Mouse (Mus musculus): ENCODE data around the gene Tmbim4. TPM values are rescaled to one million over a fixed set of nuclear protein-coding genes. Genes with fewer than 3 reads are reported as not detected.

Tmbim4 gene
- 178 and 181 TPM in 2 replicates for polyA plus RNA-seq (2015; fragmentation: Nextera tagmentation; extraction: Ambion mirVana)

DNA sequence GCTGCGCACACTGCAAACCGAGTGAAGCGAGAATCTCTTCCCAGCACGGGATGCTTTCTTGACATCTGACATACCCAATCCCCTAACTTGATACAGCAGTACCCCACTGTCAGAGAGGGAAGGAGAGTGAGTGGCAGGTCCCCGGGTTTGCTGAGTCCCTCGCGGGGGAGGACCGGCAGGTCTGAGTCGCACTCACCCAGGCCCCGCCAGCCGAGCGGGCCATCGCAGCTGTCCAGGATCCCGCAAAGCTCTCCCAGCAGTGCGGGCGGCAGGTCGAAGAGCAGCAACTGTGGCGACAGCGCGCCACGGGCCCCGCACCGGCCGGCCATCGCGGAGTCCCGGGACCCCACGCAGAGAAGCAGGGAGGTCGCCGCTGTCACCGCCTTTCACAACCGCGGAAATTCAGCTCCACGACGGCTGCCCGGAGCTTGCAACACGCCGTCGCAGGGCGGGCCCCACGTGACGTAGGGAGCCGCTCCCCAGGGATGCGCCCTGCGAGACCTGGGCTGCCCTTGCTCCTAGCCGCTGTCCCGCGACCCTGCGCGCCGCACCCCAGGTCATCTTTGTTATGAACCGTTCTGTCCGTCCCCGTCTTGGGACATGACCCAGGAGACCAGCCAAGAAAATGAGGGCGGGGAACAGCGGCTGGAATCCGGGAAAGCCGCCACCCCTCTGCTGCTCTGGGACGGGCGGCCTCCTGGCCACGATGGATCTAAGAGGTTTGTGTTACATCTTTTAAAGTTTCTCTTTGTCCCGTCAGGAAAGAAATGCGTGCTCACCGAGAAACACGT is at the start of gene Tmbim4:
Gene Tmbim4 (plus strand): TSS at position 460 of the 791 bp plus-strand sequence.
- Histone ChIP-seq H3K36me3 (ENCODE audit: control insufficient read depth, insufficient read depth, low read length) (no peaks in the 10 kb centered on the region), H3K4me3 (ENCODE audit: low read depth, low read length) (peak within 1 kb of the TSS; percentile 55), H3K27me3 (ENCODE audit: control insufficient read depth, insufficient read depth, low read length) (no peaks in the 10 kb centered on the region), H3K4me1 (replicated peaks; ENCODE audit: control insufficient read depth, insufficient read depth) (no peaks in the 10 kb centered on the region), H3K9me3 (ENCODE audit: control insufficient read depth, low read length) (no peaks in the 10 kb centered on the region), H3K27ac (replicated peaks) (peak within 1 kb of the TSS; percentile 58), H3K9ac (ENCODE audit: low read length) (peak within 1 kb of the TSS; percentile 57), H3K4me2 (replicated peaks; ENCODE audit: low read depth) (peak within 1 kb of the TSS; percentile 83)
- 1% methylated on average over 59 of the region's 65 CpGs for WGBS
- TF ChIP-seq EP300 (optimal IDR thresholded peaks at IDR 0.05), result no peak
- no peak for TF ChIP-seq CTCF (IDR thresholded peaks at IDR 0.05; ENCODE audit: low read depth)
- ATAC-seq (ENCODE audit: low FRiP score, low TSS enrichment) (peak; percentile 81), DNase-seq (ENCODE audit: low spot score) (peak; percentile 70)

GRCm38 (mm10) chr10:120151672-120152071 is 49.7 kb upstream of the Tmbim4 start:
- H3K27ac ChIP-seq (replicated peaks), result no peak overlapping the region
- TF ChIP-seq EP300 (optimal IDR thresholded peaks at IDR 0.05) (no peak), CTCF (IDR thresholded peaks at IDR 0.05; ENCODE audit: low read depth) (no peak)
- no peaks in the 10 kb centered on the region for H3K27me3 ChIP-seq (ENCODE audit: control insufficient read depth, insufficient read depth, low read length)
- H3K9me3 ChIP-seq (ENCODE audit: control insufficient read depth, low read length), result no peaks in the 10 kb centered on the region
- no peak overlapping the region for H3K4me3 ChIP-seq (ENCODE audit: low read depth, low read length)
- no peak overlapping the region for H3K9ac ChIP-seq (ENCODE audit: low read length)
- H3K36me3 ChIP-seq (ENCODE audit: control insufficient read depth, insufficient read depth, low read length), result no peaks in the 10 kb centered on the region
- no peak for ATAC-seq (ENCODE audit: low FRiP score, low TSS enrichment)
- no peak for DNase-seq (ENCODE audit: low spot score)
- no peaks in the 10 kb centered on the region for H3K4me1 ChIP-seq (replicated peaks; ENCODE audit: control insufficient read depth, insufficient read depth)
- 87% methylated on average over 7 of the region's 7 CpGs for WGBS
- H3K4me2 ChIP-seq (replicated peaks; ENCODE audit: low read depth), result no peak overlapping the region

GRCm38 (mm10) chr10:120153911-120154310 is 47.5 kb upstream of the Tmbim4 start:
- Histone ChIP-seq H3K27me3 (ENCODE audit: control insufficient read depth, insufficient read depth, low read length) (no peaks in the 10 kb centered on the region), H3K9me3 (ENCODE audit: control insufficient read depth, low read length) (no peaks in the 10 kb centered on the region), H3K36me3 (ENCODE audit: control insufficient read depth, insufficient read depth, low read length) (no peaks in the 10 kb centered on the region), H3K9ac (ENCODE audit: low read length) (no peak overlapping the region), H3K27ac (replicated peaks) (no peak overlapping the region), H3K4me1 (replicated peaks; ENCODE audit: control insufficient read depth, insufficient read depth) (no peaks in the 10 kb centered on the region), H3K4me3 (ENCODE audit: low read depth, low read length) (no peak overlapping the region), H3K4me2 (replicated peaks; ENCODE audit: low read depth) (no peak overlapping the region)
- WGBS, result 87% methylated on average over 2 of the region's 2 CpGs
- DNase-seq (ENCODE audit: low spot score) (no peak), ATAC-seq (ENCODE audit: low FRiP score, low TSS enrichment) (no peak)
- TF ChIP-seq CTCF (IDR thresholded peaks at IDR 0.05; ENCODE audit: low read depth) (no peak), EP300 (optimal IDR thresholded peaks at IDR 0.05) (no peak)

DNA sequence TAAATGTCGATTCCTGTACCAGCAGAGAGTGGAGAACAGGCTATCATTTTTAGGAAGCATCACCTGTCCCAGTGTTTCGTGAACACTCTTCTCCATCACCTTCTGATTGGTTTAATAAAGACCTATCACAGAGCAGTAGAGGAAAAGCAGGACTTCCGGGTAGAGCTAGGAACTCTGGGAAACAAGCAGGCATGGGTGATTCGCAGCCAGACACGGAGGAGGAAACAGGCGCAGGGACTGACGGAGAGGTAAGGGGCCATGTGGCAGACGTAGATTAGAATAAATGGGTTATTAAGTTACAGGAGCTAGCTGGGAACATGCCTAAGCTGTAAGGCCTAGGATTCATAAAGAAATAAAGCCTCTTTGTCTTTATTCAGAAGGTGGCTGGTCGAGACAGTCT is 40.9 kb upstream of the Tmbim4 start:
- no peak overlapping the region for H3K9ac ChIP-seq (ENCODE audit: low read length)
- ATAC-seq (ENCODE audit: low FRiP score, low TSS enrichment) (no peak), DNase-seq (ENCODE audit: low spot score) (no peak)
- no peaks in the 10 kb centered on the region for H3K36me3 ChIP-seq (ENCODE audit: control insufficient read depth, insufficient read depth, low read length)
- no peak overlapping the region for H3K4me2 ChIP-seq (replicated peaks; ENCODE audit: low read depth)
- H3K27me3 ChIP-seq (ENCODE audit: control insufficient read depth, insufficient read depth, low read length), result no peaks in the 10 kb centered on the region
- H3K4me3 ChIP-seq (ENCODE audit: low read depth, low read length), result no peak overlapping the region
- no peak for TF ChIP-seq CTCF (IDR thresholded peaks at IDR 0.05; ENCODE audit: low read depth)
- TF ChIP-seq EP300 (optimal IDR thresholded peaks at IDR 0.05), result no peak
- no peaks in the 10 kb centered on the region for H3K4me1 ChIP-seq (replicated peaks; ENCODE audit: control insufficient read depth, insufficient read depth)
- 75% methylated on average over 9 of the region's 9 CpGs for WGBS
- H3K9me3 ChIP-seq (ENCODE audit: control insufficient read depth, low read length), result no peaks in the 10 kb centered on the region
- H3K27ac ChIP-seq (replicated peaks), result no peak overlapping the region

DNA sequence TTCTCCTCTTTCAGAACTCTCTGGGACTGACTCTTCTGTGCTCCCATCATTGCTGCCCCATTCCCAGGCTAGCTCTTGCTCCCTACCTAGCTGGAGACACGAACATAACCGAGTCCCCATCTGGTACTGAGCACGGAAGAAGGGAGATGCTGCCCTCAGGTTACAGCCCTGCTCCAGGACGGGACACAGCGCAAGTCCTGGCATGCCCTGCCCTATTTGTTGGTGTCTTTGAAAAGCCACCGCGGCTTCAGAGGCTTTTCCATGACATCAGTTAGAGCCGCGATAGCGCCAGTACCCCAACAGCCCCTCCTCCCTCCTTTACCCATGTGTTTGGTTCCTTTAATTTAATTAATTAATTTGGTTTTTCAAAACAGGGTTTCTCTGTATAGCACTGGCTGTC is 38.5 kb upstream of the Tmbim4 start:
- Histone ChIP-seq H3K4me2 (replicated peaks; ENCODE audit: low read depth) (no peak overlapping the region), H3K27me3 (ENCODE audit: control insufficient read depth, insufficient read depth, low read length) (no peaks in the 10 kb centered on the region), H3K36me3 (ENCODE audit: control insufficient read depth, insufficient read depth, low read length) (no peaks in the 10 kb centered on the region), H3K4me3 (ENCODE audit: low read depth, low read length) (no peak overlapping the region), H3K9ac (ENCODE audit: low read length) (no peak overlapping the region), H3K9me3 (ENCODE audit: control insufficient read depth, low read length) (no peaks in the 10 kb centered on the region), H3K27ac (replicated peaks) (no peak overlapping the region), H3K4me1 (replicated peaks; ENCODE audit: control insufficient read depth, insufficient read depth) (no peaks in the 10 kb centered on the region)
- no peak for TF ChIP-seq CTCF (IDR thresholded peaks at IDR 0.05; ENCODE audit: low read depth)
- no peak for TF ChIP-seq EP300 (optimal IDR thresholded peaks at IDR 0.05)
- DNase-seq (ENCODE audit: low spot score), result no peak
- ATAC-seq (ENCODE audit: low FRiP score, low TSS enrichment), result no peak
- WGBS, result 85% methylated on average over 10 of the region's 10 CpGs

DNA sequence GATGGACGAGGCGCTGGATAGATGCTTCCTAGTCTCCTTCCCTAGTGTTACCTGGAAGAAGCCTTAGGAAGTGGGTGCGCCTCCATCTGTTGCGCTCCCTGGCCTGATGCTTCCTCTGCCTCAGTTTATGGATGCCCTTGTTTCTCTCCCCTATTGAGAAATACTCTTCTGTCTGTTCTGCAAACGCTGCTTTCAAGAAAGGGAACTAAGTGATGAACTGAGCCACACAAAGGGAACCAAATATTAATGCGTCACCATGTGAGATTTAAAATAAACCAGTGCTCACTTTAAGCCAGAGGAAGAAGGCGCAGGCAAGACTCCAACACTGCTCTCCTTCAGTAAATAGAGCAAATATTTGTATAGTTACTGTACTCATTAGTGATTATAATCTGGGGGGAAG is 37.9 kb upstream of the Tmbim4 start:
- DNase-seq (ENCODE audit: low spot score) (no peak), ATAC-seq (ENCODE audit: low FRiP score, low TSS enrichment) (no peak)
- Histone ChIP-seq H3K27ac (replicated peaks) (no peak overlapping the region), H3K9ac (ENCODE audit: low read length) (no peak overlapping the region), H3K4me2 (replicated peaks; ENCODE audit: low read depth) (no peak overlapping the region), H3K36me3 (ENCODE audit: control insufficient read depth, insufficient read depth, low read length) (no peaks in the 10 kb centered on the region), H3K27me3 (ENCODE audit: control insufficient read depth, insufficient read depth, low read length) (no peaks in the 10 kb centered on the region), H3K4me3 (ENCODE audit: low read depth, low read length) (no peak overlapping the region), H3K9me3 (ENCODE audit: control insufficient read depth, low read length) (no peaks in the 10 kb centered on the region), H3K4me1 (replicated peaks; ENCODE audit: control insufficient read depth, insufficient read depth) (no peaks in the 10 kb centered on the region)
- TF ChIP-seq EP300 (optimal IDR thresholded peaks at IDR 0.05), result no peak
- WGBS, result 73% methylated on average over 7 of the region's 7 CpGs
